Mouse (Mus musculus) liver, postnatal 0 days (tissue): ENCODE results near the gene Gps1.

Source experiments
- CTCF ChIP-seq: sonication (generic); IDR thresholded peaks from 2 replicates; pipeline ENCODE4 v1.5.1; 2016; ENCODE audit warnings: antibody characterized with exemption, low read depth
- EP300 ChIP-seq: IDR thresholded peaks from 2 replicates; pipeline ENCODE4 v1.6.1; 2016; ENCODE audit warnings: antibody characterized with exemption, low read depth, mild to moderate bottlenecking

- TF ChIP-seq CTCF (no peak), EP300 (no peak)
Measured at GRCm38 (mm10) chr11:120831659-120832440, 47.8 kb downstream of the Gps1 start.
